Mouse (Mus musculus) embryonic facial prominence, embryonic 14.5 days (tissue): ENCODE measurements around the gene Tbata. TPM values are rescaled to one million over a fixed set of nuclear protein-coding genes. Genes with fewer than 3 reads are reported as not detected.

Experiments
- ATAC-seq: fragments of 200-750 bp; cut with Nextera tagmentation; 2 replicates; pipeline ENCODE4 v1.8.0; 2017; ENCODE audit warnings: low read depth, moderate number of reproducible peaks, moderate TSS enrichment
- DNase-seq: peaks from one replicate; pipeline ENCODE4 v3.0.0-alpha.2; 2015; ENCODE audit warnings: low spot score
- H3K27ac ChIP-seq: fragments of 300-500 bp; sonication (generic); replicated peaks from 2 replicates; pipeline ENCODE4 v1.5.1; 2014; ENCODE audit warnings: low read depth, mild to moderate bottlenecking, low read length, moderate library complexity
- H3K27me3 ChIP-seq: fragments of 300-500 bp; sonication (generic); replicated peaks from 2 replicates; pipeline ENCODE4 v1.6.1; 2014; ENCODE audit warnings: low read length; ENCODE audit not compliant: control insufficient read depth, insufficient read depth
- H3K36me3 ChIP-seq: fragments of 300-500 bp; sonication (generic); 2 replicates; pipeline ENCODE4 v1.6.1; 2014; ENCODE audit warnings: low read length, mixed read lengths; ENCODE audit not compliant: control insufficient read depth, insufficient read depth
- H3K4me1 ChIP-seq: fragments of 300-500 bp; sonication (generic); 2 replicates; pipeline ENCODE4 v1.6.1; 2014; ENCODE audit warnings: antibody characterized with exemption, low read length; ENCODE audit not compliant: control insufficient read depth, insufficient read depth
- H3K4me2 ChIP-seq: fragments of 300-500 bp; sonication (generic); 2 replicates; pipeline ENCODE4 v1.6.1; 2014; ENCODE audit warnings: low read depth, mild to moderate bottlenecking, low read length, moderate library complexity, mixed read lengths
- H3K4me3 ChIP-seq: fragments of 300-500 bp; sonication (generic); 2 replicates; pipeline ENCODE4 v1.5.1; 2014; ENCODE audit warnings: low read depth, mild to moderate bottlenecking, low read length
- H3K9ac ChIP-seq: fragments of 300-500 bp; sonication (generic); 2 replicates; pipeline ENCODE4 v1.6.1; 2014; ENCODE audit warnings: low read depth, mild to moderate bottlenecking, low read length, moderate library complexity, mixed read lengths
- H3K9me3 ChIP-seq: fragments of 300-500 bp; sonication (generic); 2 replicates; pipeline ENCODE4 v1.6.1; 2016; ENCODE audit warnings: low read length; ENCODE audit not compliant: control insufficient read depth
- WGBS: fragments of 180-500 bp; shearing (Covaris S2); extraction: QIAGEN DNeasy Blood & Tissue Kit; methylation state at CpG from one replicate; pipeline ENCODE4 v1.1.7; 2014; 5-methylcytosine and 5-hydroxymethylcytosine counted together
- polyA plus RNA-seq: library from polyadenylated mRNA; unstranded; fragments of >200 nt; fragmentation: Nextera tagmentation; extraction: Ambion mirVana; gene quantifications from 2 replicates; pipeline ENCODE4 v1.2.1, GENCODE M21; 2014

Gene Tbata
- polyA plus RNA-seq, 1 experiment from 2014 or later: 1.2 TPM

GRCm38 (mm10) chr10:61155611-61156010 is 16.1 kb upstream of the Tbata start:
- no peak overlapping the region for H3K4me3 ChIP-seq
- H3K9me3 ChIP-seq: no peaks in the 10 kb centered on the region
- DNase-seq (no peak), ATAC-seq (no peak)
- H3K27me3 ChIP-seq: no peaks in the 10 kb centered on the region
- no peaks in the 10 kb centered on the region for H3K4me1 ChIP-seq
- no peak overlapping the region for H3K9ac ChIP-seq
- no peaks in the 10 kb centered on the region for H3K36me3 ChIP-seq
- 69% methylated on average over 3 of the region's 3 CpGs for WGBS
- no peak overlapping the region for H3K4me2 ChIP-seq
- no peak overlapping the region for H3K27ac ChIP-seq

GRCm38 (mm10) chr10:61156453-61156852 is 15.3 kb upstream of the Tbata start:
- H3K9ac ChIP-seq: no peak overlapping the region
- no peak for ATAC-seq
- no peaks in the 10 kb centered on the region for H3K36me3 ChIP-seq
- H3K27me3 ChIP-seq: no peaks in the 10 kb centered on the region
- H3K4me1 ChIP-seq: no peaks in the 10 kb centered on the region
- DNase-seq: no peak
- no peak overlapping the region for H3K27ac ChIP-seq
- no peaks in the 10 kb centered on the region for H3K9me3 ChIP-seq
- no peak overlapping the region for H3K4me2 ChIP-seq
- no peak overlapping the region for H3K4me3 ChIP-seq
- 98% methylated on average over 2 of the region's 2 CpGs for WGBS

GRCm38 (mm10) chr10:61158594-61158993 is 13.2 kb upstream of the Tbata start:
- no peak overlapping the region for H3K27ac ChIP-seq

GRCm38 (mm10) chr10:61160089-61160488 is 11.7 kb upstream of the Tbata start:
- no peak for ATAC-seq
- Histone ChIP-seq H3K36me3 (no peaks in the 10 kb centered on the region), H3K4me1 (no peaks in the 10 kb centered on the region), H3K4me2 (no peak overlapping the region), H3K27me3 (no peaks in the 10 kb centered on the region), H3K27ac (no peak overlapping the region), H3K9me3 (no peaks in the 10 kb centered on the region), H3K9ac (no peak overlapping the region), H3K4me3 (no peak overlapping the region)
- DNase-seq: no peak
- WGBS: 77% methylated on average over 7 of the region's 7 CpGs

More at GRCm38 (mm10) chr10:61158594-61158993, 13.2 kb upstream of the Tbata start:
- H3K27me3 ChIP-seq: no peaks in the 10 kb centered on the region
- 78% methylated on average over 3 of the region's 3 CpGs for WGBS
- H3K4me1 ChIP-seq: no peaks in the 10 kb centered on the region
- no peak overlapping the region for H3K4me2 ChIP-seq
- H3K9ac ChIP-seq: no peak overlapping the region
- no peak overlapping the region for H3K4me3 ChIP-seq
- DNase-seq: no peak
- no peaks in the 10 kb centered on the region for H3K9me3 ChIP-seq
- no peak for ATAC-seq
- no peaks in the 10 kb centered on the region for H3K36me3 ChIP-seq

GRCm38 (mm10) chr10:61160671-61161070 is 11.1 kb upstream of the Tbata start:
- DNase-seq (no peak), ATAC-seq (no peak)
- no peaks in the 10 kb centered on the region for H3K36me3 ChIP-seq
- no peaks in the 10 kb centered on the region for H3K9me3 ChIP-seq
- no peak overlapping the region for H3K9ac ChIP-seq
- H3K4me3 ChIP-seq: no peak overlapping the region
- no peak overlapping the region for H3K27ac ChIP-seq
- H3K27me3 ChIP-seq: no peaks in the 10 kb centered on the region
- H3K4me2 ChIP-seq: no peak overlapping the region
- WGBS: 77% methylated on average over 4 of the region's 4 CpGs
- H3K4me1 ChIP-seq: no peaks in the 10 kb centered on the region

- Histone ChIP-seq H3K9me3 (no peaks in the 10 kb centered on the region), H3K27me3 (no peaks in the 10 kb centered on the region), H3K4me1 (no peaks in the 10 kb centered on the region), H3K4me2 (no peak overlapping the region), H3K27ac (no peak overlapping the region), H3K4me3 (no peak overlapping the region), H3K9ac (no peak overlapping the region), H3K36me3 (no peaks in the 10 kb centered on the region)
- 53% methylated on average over 3 of the region's 3 CpGs for WGBS
- no peak for DNase-seq
- no peak for ATAC-seq
Measured at GRCm38 (mm10) chr10:61162366-61162765, 9.4 kb upstream of the Tbata start.

GRCm38 (mm10) chr10:61167333-61168096 is 4.2 kb upstream of the Tbata start:
- Histone ChIP-seq H3K36me3 (no peaks in the 10 kb centered on the region), H3K4me3 (no peak overlapping the region), H3K27me3 (no peaks in the 10 kb centered on the region), H3K4me1 (no peaks in the 10 kb centered on the region), H3K9me3 (no peaks in the 10 kb centered on the region), H3K27ac (no peak overlapping the region), H3K4me2 (no peak overlapping the region), H3K9ac (no peak overlapping the region)
- DNase-seq (peak; percentile 35), ATAC-seq (no peak)
- 33% methylated on average over 9 of the region's 9 CpGs for WGBS

- H3K9ac ChIP-seq: no peak overlapping the region
- 54% methylated on average over 2 of the region's 2 CpGs for WGBS
- no peak for DNase-seq
- H3K36me3 ChIP-seq: no peaks in the 10 kb centered on the region
- no peak for ATAC-seq
- no peak overlapping the region for H3K4me2 ChIP-seq
- no peak overlapping the region for H3K4me3 ChIP-seq
- no peak overlapping the region for H3K27ac ChIP-seq
- no peaks in the 10 kb centered on the region for H3K4me1 ChIP-seq
- no peaks in the 10 kb centered on the region for H3K27me3 ChIP-seq
- H3K9me3 ChIP-seq: no peaks in the 10 kb centered on the region
Measured at GRCm38 (mm10) chr10:61168393-61168792, 3.4 kb upstream of the Tbata start.

- no peak for DNase-seq
- Histone ChIP-seq H3K27ac (no peak overlapping the region), H3K4me3 (no peak overlapping the region), H3K36me3 (no peaks in the 10 kb centered on the region), H3K27me3 (no peaks in the 10 kb centered on the region; the same call in 1 of the 2 replicates), H3K4me2 (no peak overlapping the region), H3K4me1 (peaks cover 4% of the 10 kb centered on the region; the same call in 1 of the 2 replicates), H3K9me3 (no peaks in the 10 kb centered on the region), H3K9ac (no peak overlapping the region)
- no peak for ATAC-seq
- 78% methylated on average over 4 of the region's 4 CpGs for whole genome bisulfite sequencing
Measured at GRCm38 (mm10) chr10:61172496-61172895, 742 bp downstream of the Tbata start.
